In genomic region chr1:62811141-62811540, GRCm38 (mm10) we compare ENCODE assay signal across 17 mouse cellular contexts.
DNase-seq lines count a peak whose midpoint lies in the region; ATAC-seq and TF ChIP-seq lines count a peak whose summit lies in the region.
"Had no signal": no experiment of that assay in that cellular context is flagged by ENCODE, and none has a peak within 500 bp of the region (broad histone marks: within the 10 kb centered on the region; RNA-seq: fewer than 3 reads in every experiment).

No protein-coding gene starts in this region.

- no peaks in the 10 kb centered on the region for H3K79me2 ChIP-seq in liver, adult 2 months (ENCODE audit: control insufficient read depth, insufficient read depth, low read length)

- 82% methylated on average over 7 of the region's 7 CpGs for WGBS in hindbrain, embryonic 16.5 days
- WGBS in hindbrain, embryonic 14.5 days, result 85% methylated on average over 7 of the region's 7 CpGs
- WGBS in liver, adult 2 months, result 59% methylated on average over 7 of the region's 7 CpGs
- WGBS in liver, embryonic 12.5 days (ENCODE audit: insufficient replicate concordance), result 82% methylated on average over 7 of the region's 7 CpGs
- WGBS in heart, embryonic 10.5 days, result 87% methylated on average over 7 of the region's 7 CpGs
- 87% methylated on average over 7 of the region's 7 CpGs for WGBS in heart, embryonic 11.5 days (ENCODE audit: insufficient replicate concordance)

- 0 out of 2 replicates have a peak, but pooled peaks have one; percentile 27 for ATAC-seq in hindbrain, embryonic 16.5 days
- no peak for ATAC-seq in hindbrain, embryonic 14.5 days (ENCODE audit: low FRiP score)
- ATAC-seq in liver, embryonic 12.5 days, result no peak
- ATAC-seq in heart, embryonic 11.5 days (replicated peaks; ENCODE audit: insufficient number of reproducible peaks, low FRiP score, low TSS enrichment), result no peak
- ATAC-seq: forebrain, postnatal 0 days had no signal

- no peaks in the 10 kb centered on the region for H3K4me1 ChIP-seq in hindbrain, embryonic 16.5 days (ENCODE audit: control insufficient read depth, insufficient read depth, low read depth, low read length)
- H3K4me1 ChIP-seq in hindbrain, embryonic 14.5 days (replicated peaks; ENCODE audit: control insufficient read depth, insufficient read depth, low read length), result peaks cover 3% of the 10 kb centered on the region
- H3K4me1 ChIP-seq in liver, adult 2 months (ENCODE audit: control insufficient read depth, insufficient read depth, low read length), result peaks cover 11% of the 10 kb centered on the region
- H3K4me1 ChIP-seq in liver, embryonic 12.5 days, result no peaks in the 10 kb centered on the region
- peaks cover 25% of the 10 kb centered on the region for H3K4me1 ChIP-seq in heart, embryonic 10.5 days
- H3K4me1 ChIP-seq in heart, embryonic 11.5 days (ENCODE audit: control insufficient read depth, insufficient read depth, low read length), result no peaks in the 10 kb centered on the region

- intact Hi-C loops in gastrocnemius, postnatal 14 days (cut with DNase I; ENCODE audit: low total_unique reads), result no loop called here

- H3K9me3 ChIP-seq in hindbrain, embryonic 16.5 days (ENCODE audit: control insufficient read depth, low read length), result no peaks in the 10 kb centered on the region
- no peaks in the 10 kb centered on the region for H3K9me3 ChIP-seq in hindbrain, embryonic 14.5 days (ENCODE audit: control insufficient read depth, low read length)
- no peaks in the 10 kb centered on the region for H3K9me3 ChIP-seq in liver, embryonic 12.5 days (replicated peaks)
- no peaks in the 10 kb centered on the region for H3K9me3 ChIP-seq in heart, embryonic 10.5 days
- H3K9me3 ChIP-seq in heart, embryonic 11.5 days (replicated peaks; ENCODE audit: control insufficient read depth, low read length), result no peaks in the 10 kb centered on the region
- H3K9me3 ChIP-seq: embryonic facial prominence, embryonic 12.5 days; heart, embryonic 15.5 days; limb, embryonic 15.5 days; neural tube, embryonic 13.5 days had no signal

- H3K27ac ChIP-seq in hindbrain, embryonic 16.5 days (ENCODE audit: low read depth, low read length), result no peak overlapping the region
- H3K27ac ChIP-seq in hindbrain, embryonic 14.5 days, result no peak overlapping the region
- H3K27ac ChIP-seq in liver, adult 2 months (replicated peaks; ENCODE audit: insufficient read depth, low read depth, low read length), result no peak overlapping the region
- H3K27ac ChIP-seq in liver, embryonic 12.5 days, result no peak overlapping the region
- H3K27ac ChIP-seq in heart, embryonic 10.5 days, result no peak overlapping the region
- H3K27ac ChIP-seq in heart, embryonic 11.5 days (ENCODE audit: low read depth, low read length), result no peak overlapping the region
- H3K27ac ChIP-seq: embryonic facial prominence, embryonic 12.5 days; heart, embryonic 15.5 days; limb, embryonic 15.5 days; neural tube, embryonic 13.5 days; stomach, postnatal 0 days had no signal

- no peak for DNase-seq in hindbrain, embryonic 14.5 days (ENCODE audit: low spot score)
- peak; percentile 65 for DNase-seq in liver, adult 2 months (ENCODE audit: extremely low read depth, low read depth, low spot score)
- DNase-seq in cerebellum, adult 9-10 months, result peak; percentile 98
- DNase-seq in gastrocnemius, postnatal 14 days, result peak; percentile 30
- DNase-seq in heart, embryonic 10.5 days (ENCODE audit: low spot score), result no peak
- DNase-seq: forebrain, postnatal 0 days; lung, adult 18-20 months; lung, postnatal 4 days had no signal

- H3K4me2 ChIP-seq in hindbrain, embryonic 16.5 days (ENCODE audit: low read length), result no peak overlapping the region
- no peak overlapping the region for H3K4me2 ChIP-seq in hindbrain, embryonic 14.5 days (replicated peaks)
- no peak overlapping the region for H3K4me2 ChIP-seq in liver, embryonic 12.5 days
- no peak overlapping the region for H3K4me2 ChIP-seq in heart, embryonic 11.5 days
- H3K4me2 ChIP-seq: embryonic facial prominence, embryonic 12.5 days; heart, embryonic 15.5 days; limb, embryonic 15.5 days; midbrain, embryonic 11.5 days; neural tube, embryonic 13.5 days had no signal

- no peak for TF ChIP-seq CTCF in liver, adult 2 months (IDR thresholded peaks at IDR 0.05; ENCODE audit: low read depth, low read length)

- H3K27me3 ChIP-seq in hindbrain, embryonic 16.5 days (replicated peaks; ENCODE audit: control insufficient read depth, insufficient read depth, low read length), result no peaks in the 10 kb centered on the region
- no peaks in the 10 kb centered on the region for H3K27me3 ChIP-seq in hindbrain, embryonic 14.5 days (ENCODE audit: control insufficient read depth, insufficient read depth, low read length)
- H3K27me3 ChIP-seq in liver, adult 2 months (ENCODE audit: control insufficient read depth, insufficient read depth, low read length), result no peaks in the 10 kb centered on the region
- H3K27me3 ChIP-seq in liver, embryonic 12.5 days (replicated peaks), result no peaks in the 10 kb centered on the region
- H3K27me3 ChIP-seq in heart, embryonic 10.5 days (ENCODE audit: insufficient read depth, poor library complexity, severe bottlenecking), result no peaks in the 10 kb centered on the region
- no peaks in the 10 kb centered on the region for H3K27me3 ChIP-seq in heart, embryonic 11.5 days (ENCODE audit: control insufficient read depth, insufficient read depth, low read length)
- H3K27me3 ChIP-seq: embryonic facial prominence, embryonic 12.5 days; heart, embryonic 15.5 days; limb, embryonic 15.5 days; neural tube, embryonic 13.5 days had no signal

- H3K36me3 ChIP-seq in hindbrain, embryonic 16.5 days (ENCODE audit: control insufficient read depth, insufficient read depth, low read length), result no peaks in the 10 kb centered on the region
- H3K36me3 ChIP-seq in hindbrain, embryonic 14.5 days (replicated peaks; ENCODE audit: control insufficient read depth, insufficient read depth), result 0 out of 2 replicates have a peak, but pooled peaks cover 10% of the 10 kb centered on the region
- no peaks in the 10 kb centered on the region for H3K36me3 ChIP-seq in liver, adult 2 months (ENCODE audit: control insufficient read depth, insufficient read depth, low read length)
- H3K36me3 ChIP-seq in liver, embryonic 12.5 days, result no peaks in the 10 kb centered on the region
- no peaks in the 10 kb centered on the region for H3K36me3 ChIP-seq in heart, embryonic 10.5 days
- no peaks in the 10 kb centered on the region for H3K36me3 ChIP-seq in heart, embryonic 11.5 days (ENCODE audit: control insufficient read depth, insufficient read depth, low read length)
- H3K36me3 ChIP-seq: heart, embryonic 15.5 days; limb, embryonic 15.5 days had no signal

- no peak overlapping the region for H3K9ac ChIP-seq in hindbrain, embryonic 16.5 days (ENCODE audit: low read depth, low read length)
- no peak overlapping the region for H3K9ac ChIP-seq in hindbrain, embryonic 14.5 days
- H3K9ac ChIP-seq in liver, adult 2 months (ENCODE audit: low read depth, low read length), result no peak overlapping the region
- H3K9ac ChIP-seq in liver, embryonic 12.5 days, result no peak overlapping the region
- H3K9ac ChIP-seq in heart, embryonic 11.5 days (ENCODE audit: low read depth, low read length), result no peak overlapping the region
- H3K9ac ChIP-seq: embryonic facial prominence, embryonic 12.5 days; forebrain, postnatal 0 days; heart, embryonic 15.5 days; limb, embryonic 15.5 days; neural tube, embryonic 13.5 days had no signal

- no peak overlapping the region for H3K4me3 ChIP-seq in hindbrain, embryonic 16.5 days (ENCODE audit: low read length)
- H3K4me3 ChIP-seq in hindbrain, embryonic 14.5 days (replicated peaks; ENCODE audit: low read length), result no peak overlapping the region
- no peak overlapping the region for H3K4me3 ChIP-seq in liver, adult 2 months (ENCODE audit: insufficient read depth, low read depth, low read length)
- no peak overlapping the region for H3K4me3 ChIP-seq in liver, embryonic 12.5 days
- no peak overlapping the region for H3K4me3 ChIP-seq in heart, embryonic 10.5 days
- H3K4me3 ChIP-seq in heart, embryonic 11.5 days (ENCODE audit: low read depth, low read length), result no peak overlapping the region
- H3K4me3 ChIP-seq: embryonic facial prominence, embryonic 12.5 days; heart, embryonic 15.5 days; limb, embryonic 15.5 days; neural tube, embryonic 13.5 days had no signal

- TF ChIP-seq POLR2A in liver, adult 2 months (IDR thresholded peaks at IDR 0.05; ENCODE audit: extremely low read depth, insufficient read depth, low read length), result no peak

Comparison
In these comparisons a context has a peak if more than half of its experiments do, and no peak if none do; other contexts are left out.
1. DNase-seq: peak in liver, adult 2 months (single experiment), cerebellum, adult 9-10 months (single experiment) and gastrocnemius, postnatal 14 days (single experiment); none in hindbrain, embryonic 14.5 days (single experiment) and heart, embryonic 10.5 days (single experiment).